Mouse (Mus musculus) midbrain, embryonic 11.5 days (tissue): ENCODE results near the gene Slamf8. TPM values are rescaled to one million over a fixed set of nuclear protein-coding genes. Genes with fewer than 3 reads are reported as not detected.

Experiments used
- ATAC-seq: fragments of 200-750 bp; cut with Nextera tagmentation; 2 replicates; pipeline ENCODE4 v1.8.0; 2017; ENCODE audit warnings: moderate TSS enrichment, moderate library complexity; ENCODE audit not compliant: low FRiP score
- DNase-seq: peaks from one replicate; pipeline ENCODE4 v3.0.0; 2015; ENCODE audit warnings: low spot score; ENCODE audit errors: missing footprints
- H3K27ac ChIP-seq: fragments of 300-500 bp; sonication (generic); 2 replicates; pipeline ENCODE4 v1.5.1; 2014; ENCODE audit warnings: low read depth, low read length
- H3K27me3 ChIP-seq: fragments of 300-500 bp; sonication (generic); 2 replicates; pipeline ENCODE4 v1.6.1; 2014; ENCODE audit warnings: mild to moderate bottlenecking, low read length, moderate library complexity, mixed read lengths; ENCODE audit not compliant: control insufficient read depth, insufficient read depth
- H3K36me3 ChIP-seq: fragments of 300-500 bp; sonication (generic); 2 replicates; pipeline ENCODE4 v1.6.1; 2014; ENCODE audit warnings: mild to moderate bottlenecking, low read length, moderate library complexity, mixed read lengths; ENCODE audit not compliant: control insufficient read depth, insufficient read depth
- H3K4me1 ChIP-seq: fragments of 300-500 bp; sonication (generic); 2 replicates; pipeline ENCODE4 v1.6.1; 2014; ENCODE audit warnings: low read length; ENCODE audit not compliant: control insufficient read depth, insufficient read depth
- H3K4me2 ChIP-seq: fragments of 300-500 bp; sonication (generic); 2 replicates; pipeline ENCODE4 v1.6.1; 2014; ENCODE audit warnings: mild to moderate bottlenecking, moderate library complexity
- H3K4me3 ChIP-seq: fragments of 300-500 bp; sonication (generic); 2 replicates; pipeline ENCODE4 v1.5.1; 2014; ENCODE audit warnings: low read depth, low read length
- H3K9ac ChIP-seq: fragments of 300-500 bp; sonication (generic); 2 replicates; pipeline ENCODE4 v1.6.1; 2014; ENCODE audit warnings: low read length
- H3K9me3 ChIP-seq: fragments of 300-500 bp; sonication (generic); 2 replicates; pipeline ENCODE4 v1.6.1; 2016; ENCODE audit warnings: low read length; ENCODE audit not compliant: control insufficient read depth
- WGBS: fragments of 180-500 bp; shearing (Covaris S2); extraction: QIAGEN DNeasy Blood & Tissue Kit; methylation state at CpG from one replicate; pipeline ENCODE4 v1.1.7; 2014; 5-methylcytosine and 5-hydroxymethylcytosine counted together
- polyA plus RNA-seq: library from polyadenylated mRNA; unstranded; fragments of >200 nt; fragmentation: Nextera tagmentation; extraction: Ambion mirVana; gene quantifications from 2 replicates; pipeline ENCODE4 v1.2.1, GENCODE M21; 2014

Slamf8 gene
- polyA plus RNA-seq, 1 experiment from 2014 or later = not detected

DNA sequence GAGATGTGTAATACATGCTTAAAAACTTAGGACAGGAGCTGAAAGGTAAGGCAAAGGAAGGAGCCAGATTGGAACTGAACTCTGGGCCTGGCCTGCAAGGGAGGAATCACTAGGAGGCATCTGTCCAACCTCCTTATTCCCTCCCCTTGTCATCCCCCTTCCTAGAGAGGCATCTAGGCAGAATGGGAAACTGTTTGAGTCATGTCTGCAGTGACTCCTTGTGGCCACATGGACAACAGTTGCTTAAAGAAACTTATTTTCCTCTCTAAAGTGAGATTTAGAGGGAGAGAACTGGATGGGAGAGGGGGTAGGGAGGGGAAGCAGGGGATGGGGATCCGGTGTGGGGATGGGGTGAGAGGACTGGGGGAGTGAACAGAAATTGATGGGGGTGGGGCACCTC, 22.4 kb upstream of the Slamf8 start:
- ATAC-seq (no peak), DNase-seq (peak; percentile 49)
- no peak overlapping the region for H3K9ac ChIP-seq
- H3K27me3 ChIP-seq = no peaks in the 10 kb centered on the region
- H3K9me3 ChIP-seq = no peaks in the 10 kb centered on the region
- no peaks in the 10 kb centered on the region for H3K36me3 ChIP-seq
- no peak overlapping the region for H3K4me3 ChIP-seq
- no peak overlapping the region for H3K27ac ChIP-seq
- H3K4me1 ChIP-seq = peaks cover 8% of the 10 kb centered on the region
- no peak overlapping the region for H3K4me2 ChIP-seq
- 31% methylated on average over 1 of the region's 1 CpGs for WGBS

DNA sequence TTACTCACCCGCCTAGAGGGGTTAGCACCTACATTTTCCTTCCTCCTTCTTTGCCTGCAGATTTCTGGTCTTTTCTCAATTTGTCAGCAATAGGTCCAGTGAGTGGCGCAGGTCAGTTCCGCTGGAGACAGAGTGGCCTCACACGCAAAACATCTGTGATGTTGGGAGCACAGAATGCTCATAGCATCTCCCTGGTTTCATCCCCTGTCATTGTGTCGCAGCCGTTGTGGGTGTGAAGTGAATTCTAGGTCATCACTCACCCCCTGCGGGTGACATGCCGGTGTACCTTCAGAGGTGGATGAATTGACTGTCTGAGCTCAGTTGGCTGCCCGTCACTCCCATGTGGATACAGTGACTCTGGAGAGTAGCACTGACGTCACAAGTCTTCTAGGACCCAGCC, 20.9 kb upstream of the Slamf8 start:
- no peak overlapping the region for H3K4me2 ChIP-seq
- DNase-seq (peak; percentile 69), ATAC-seq (no peak)
- H3K9me3 ChIP-seq = no peaks in the 10 kb centered on the region
- 89% methylated on average over 10 of the region's 10 CpGs for WGBS
- no peaks in the 10 kb centered on the region; the same call in 1 of the 2 replicates for H3K4me1 ChIP-seq
- no peaks in the 10 kb centered on the region for H3K36me3 ChIP-seq
- no peak overlapping the region for H3K27ac ChIP-seq
- no peak overlapping the region for H3K9ac ChIP-seq
- no peak overlapping the region for H3K4me3 ChIP-seq
- no peaks in the 10 kb centered on the region for H3K27me3 ChIP-seq

DNA sequence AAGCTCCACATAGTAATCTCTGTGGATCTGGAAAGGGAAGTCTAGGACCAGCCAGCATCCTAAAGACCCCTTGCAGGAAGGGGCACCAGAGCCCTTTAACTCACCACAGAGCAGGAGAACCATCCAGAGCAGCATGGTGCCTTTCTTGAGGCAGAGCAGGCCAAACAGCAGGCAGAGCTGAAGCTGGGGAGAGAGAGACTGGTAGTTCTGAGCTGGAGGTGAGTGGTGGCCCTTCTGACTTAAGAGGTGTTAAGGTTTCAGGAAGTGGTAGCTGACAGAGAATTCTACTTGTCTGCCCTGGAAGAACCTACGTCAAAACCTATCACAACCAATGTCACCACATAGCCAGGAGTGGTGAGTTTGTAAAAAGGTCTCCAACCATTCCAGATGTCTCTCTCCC, 12.0 kb upstream of the Slamf8 start, which contains the start of gene Fcrl6:
Gene Fcrl6 (minus strand): TSS at position 226 of the 400 bp plus-strand sequence.
- Histone ChIP-seq H3K4me1 (no peaks in the 10 kb centered on the region), H3K9ac (no peak within 1 kb of the TSS), H3K36me3 (no peaks in the 10 kb centered on the region), H3K4me3 (no peak within 1 kb of the TSS), H3K9me3 (no peaks in the 10 kb centered on the region), H3K27me3 (no peaks in the 10 kb centered on the region), H3K27ac (no peak within 1 kb of the TSS), H3K4me2 (no peak within 1 kb of the TSS)
- 85% methylated on average over 1 of the region's 1 CpGs for WGBS
- DNase-seq (no peak), ATAC-seq (no peak)

DNA sequence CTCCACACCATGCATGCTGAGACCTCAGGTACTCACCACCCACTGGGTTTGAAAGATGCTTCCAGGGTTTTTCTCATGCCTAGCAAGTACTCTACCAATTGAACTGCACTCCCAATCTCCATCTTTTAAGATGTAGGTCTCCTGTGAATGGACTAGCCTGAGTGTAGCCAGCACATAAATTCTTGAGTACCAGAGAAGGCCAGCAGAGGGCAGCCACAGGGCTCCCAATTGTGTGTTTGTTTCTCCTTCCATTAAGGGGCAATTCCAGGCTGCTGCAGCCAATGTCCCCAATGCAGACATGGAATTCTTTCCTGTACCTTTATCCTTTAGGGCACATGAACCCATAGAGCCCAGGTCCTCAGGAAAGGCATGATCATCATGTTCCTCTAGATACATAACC, 4.1 kb upstream of the Slamf8 start:
- no peak overlapping the region for H3K4me2 ChIP-seq
- H3K27me3 ChIP-seq = no peaks in the 10 kb centered on the region
- no peak overlapping the region for H3K27ac ChIP-seq
- H3K4me3 ChIP-seq = no peak overlapping the region
- ATAC-seq (peak; percentile 62), DNase-seq (peak; percentile 93)
- no peaks in the 10 kb centered on the region for H3K9me3 ChIP-seq
- no peaks in the 10 kb centered on the region for H3K36me3 ChIP-seq
- H3K4me1 ChIP-seq = no peaks in the 10 kb centered on the region
- H3K9ac ChIP-seq = no peak overlapping the region

DNA sequence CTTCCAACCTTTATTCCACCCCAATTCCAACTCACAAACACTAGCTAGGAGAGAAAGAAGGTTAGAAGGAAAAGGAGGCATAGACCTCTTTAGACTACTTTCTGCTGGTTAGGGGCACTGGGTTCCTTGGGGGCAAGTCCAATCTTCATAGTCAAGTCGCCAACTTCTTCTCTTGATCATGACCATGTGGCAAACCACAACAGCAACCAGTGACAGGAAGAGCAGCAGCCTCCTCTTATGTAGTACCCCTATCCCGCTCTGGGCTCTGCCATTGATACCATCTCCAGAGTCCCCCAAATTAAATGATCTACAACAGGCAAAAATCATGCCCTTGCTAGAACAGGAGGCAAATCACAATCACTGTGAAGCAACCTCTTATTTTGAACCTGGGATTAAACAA, 3.6 kb upstream of the Slamf8 start:
- no peak for ATAC-seq
- H3K9me3 ChIP-seq = no peaks in the 10 kb centered on the region
- 88% methylated on average over 2 of the region's 2 CpGs for WGBS
- H3K9ac ChIP-seq = no peak overlapping the region
- no peak overlapping the region for H3K4me2 ChIP-seq
- DNase-seq = no peak
- no peaks in the 10 kb centered on the region for H3K27me3 ChIP-seq
- H3K27ac ChIP-seq = no peak overlapping the region
- no peak overlapping the region for H3K4me3 ChIP-seq
- H3K36me3 ChIP-seq = no peaks in the 10 kb centered on the region
- no peaks in the 10 kb centered on the region for H3K4me1 ChIP-seq

DNA sequence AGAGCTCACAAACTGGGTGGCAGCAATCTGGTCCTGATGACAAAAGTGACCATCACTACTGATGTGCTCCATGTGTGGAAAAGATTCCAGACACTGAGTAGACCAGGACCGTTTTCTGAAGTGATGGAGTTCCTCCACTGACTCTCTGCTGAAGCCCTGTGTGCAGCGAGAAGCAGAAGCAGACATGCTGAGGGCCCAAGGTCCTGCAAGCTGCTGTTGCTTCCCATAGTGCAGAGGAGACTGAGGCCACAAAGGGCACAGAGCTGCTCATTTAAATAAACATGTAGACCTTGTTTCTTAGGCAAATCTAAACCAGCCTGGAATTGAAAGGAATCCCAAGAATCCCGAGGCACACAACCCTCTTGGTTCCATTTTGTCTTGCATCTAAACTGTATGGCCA, 3.0 kb upstream of the Slamf8 start:
- no peaks in the 10 kb centered on the region for H3K9me3 ChIP-seq
- no peak overlapping the region for H3K4me2 ChIP-seq
- WGBS = 71% methylated on average over 3 of the region's 3 CpGs
- no peak overlapping the region for H3K27ac ChIP-seq
- no peak for ATAC-seq
- no peaks in the 10 kb centered on the region for H3K36me3 ChIP-seq
- H3K9ac ChIP-seq = no peak overlapping the region
- no peak for DNase-seq
- H3K27me3 ChIP-seq = no peaks in the 10 kb centered on the region
- no peaks in the 10 kb centered on the region for H3K4me1 ChIP-seq
- no peak overlapping the region for H3K4me3 ChIP-seq

DNA sequence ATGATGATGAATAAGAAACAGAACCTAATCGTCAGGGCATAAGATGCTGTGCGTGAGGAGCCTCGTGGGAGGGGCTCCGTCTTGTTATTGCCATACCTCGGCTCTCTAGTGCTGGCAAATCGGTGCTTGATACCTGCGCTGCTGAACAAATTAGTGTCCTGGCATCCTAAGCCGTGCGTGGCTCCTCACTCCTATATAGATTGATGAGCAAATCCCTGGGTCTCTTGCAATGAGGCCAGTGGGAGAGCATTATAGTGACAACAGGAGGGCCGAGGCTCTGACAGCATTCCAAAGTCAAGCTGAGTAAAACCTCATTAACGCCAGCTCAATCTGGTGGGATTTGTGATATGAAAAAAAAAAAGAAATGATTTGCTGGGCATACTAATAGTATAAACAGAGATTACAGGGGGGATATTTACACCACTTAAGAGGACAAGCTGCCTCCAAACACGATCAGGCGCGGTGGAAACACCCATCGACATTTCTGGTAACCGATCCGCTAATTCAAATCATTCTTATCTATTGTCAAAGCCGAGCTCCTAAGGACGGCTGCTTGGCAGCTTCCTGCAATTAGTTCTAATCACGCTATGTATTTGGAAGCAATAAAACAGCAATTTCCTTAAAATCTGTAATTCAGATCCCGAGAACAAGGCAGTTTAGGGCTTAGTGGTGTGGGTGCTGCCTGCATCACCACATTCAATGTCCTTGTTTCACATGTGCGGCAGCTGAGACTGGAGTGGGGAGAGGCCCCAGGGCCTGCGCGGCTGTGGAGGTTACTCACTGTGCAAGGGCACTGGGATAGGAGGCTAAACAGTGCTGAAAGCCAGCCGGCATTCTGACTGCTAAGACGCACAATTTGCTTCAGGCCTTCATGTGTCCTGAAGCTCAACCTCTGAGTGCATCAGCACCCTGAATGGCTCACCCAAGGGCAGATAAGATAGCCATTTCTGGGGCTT, 4.5 kb downstream of the Slamf8 start:
- H3K4me2 ChIP-seq = no peak overlapping the region
- no peaks in the 10 kb centered on the region; the same call in 1 of the 2 replicates for H3K27me3 ChIP-seq
- peak overlapping the region; percentile 11; the same call in 1 of the 2 replicates for H3K9ac ChIP-seq
- 20% methylated on average over 26 of the region's 26 CpGs for WGBS
- H3K4me1 ChIP-seq = peaks cover 3% of the 10 kb centered on the region; the same call in 1 of the 2 replicates
- H3K36me3 ChIP-seq = no peaks in the 10 kb centered on the region
- no peaks in the 10 kb centered on the region for H3K9me3 ChIP-seq
- ATAC-seq (peak; percentile 65), DNase-seq (peak; percentile 90)
- no peak overlapping the region for H3K4me3 ChIP-seq
- no peak overlapping the region for H3K27ac ChIP-seq

DNA sequence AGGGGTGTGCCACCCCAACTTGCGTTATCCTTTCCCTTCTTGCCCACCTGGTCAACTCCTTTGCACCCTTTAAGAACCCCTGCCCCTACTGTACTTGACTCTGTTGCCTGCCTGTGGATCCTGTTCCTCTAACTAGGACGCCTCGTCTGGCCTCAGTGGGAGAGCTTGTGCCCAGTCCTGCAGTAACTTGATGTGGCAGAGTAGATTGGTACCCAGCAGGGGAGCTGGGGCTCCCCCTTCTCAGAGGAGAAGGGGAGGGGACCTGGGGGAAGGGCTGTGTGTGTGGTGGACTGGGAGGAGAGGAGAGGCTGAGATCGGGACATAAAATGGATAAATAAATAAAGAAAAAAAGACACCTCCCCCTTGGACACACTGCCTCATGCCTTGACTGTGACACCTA, 5.3 kb downstream of the Slamf8 start:
- Histone ChIP-seq H3K4me1 (peaks cover 3% of the 10 kb centered on the region; the same call in 1 of the 2 replicates), H3K36me3 (no peaks in the 10 kb centered on the region), H3K9ac (no peak overlapping the region), H3K9me3 (no peaks in the 10 kb centered on the region), H3K4me2 (no peak overlapping the region), H3K4me3 (no peak overlapping the region), H3K27ac (no peak overlapping the region), H3K27me3 (no peaks in the 10 kb centered on the region; the same call in 1 of the 2 replicates)
- 52% methylated on average over 4 of the region's 4 CpGs for WGBS
- DNase-seq (no peak), ATAC-seq (no peak)

DNA sequence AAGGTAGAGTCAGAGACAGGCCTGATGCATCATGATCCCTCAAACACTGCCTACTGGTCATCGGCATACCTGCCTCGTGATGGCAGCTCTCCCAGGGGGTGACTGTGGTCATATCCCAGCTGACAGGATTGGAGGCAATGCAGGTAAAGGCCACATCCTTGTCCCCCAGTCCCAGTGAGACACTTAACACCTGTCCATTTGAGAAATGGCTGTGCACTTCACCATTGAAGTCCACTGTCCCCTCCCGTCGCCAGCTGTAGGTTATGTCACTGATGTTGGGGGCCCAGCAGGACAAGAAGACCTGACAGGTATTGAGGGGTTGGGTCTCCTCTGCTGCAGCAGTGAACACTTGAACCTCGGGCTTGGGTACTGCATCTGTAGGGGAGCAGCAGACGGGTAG, 6.1 kb downstream of the Slamf8 start:
- Histone ChIP-seq H3K4me1 (peaks cover 3% of the 10 kb centered on the region; the same call in 1 of the 2 replicates), H3K27me3 (no peaks in the 10 kb centered on the region; the same call in 1 of the 2 replicates), H3K9ac (no peak overlapping the region), H3K4me3 (no peak overlapping the region), H3K27ac (no peak overlapping the region), H3K4me2 (no peak overlapping the region), H3K36me3 (no peaks in the 10 kb centered on the region), H3K9me3 (no peaks in the 10 kb centered on the region)
- WGBS = 87% methylated on average over 6 of the region's 6 CpGs
- no peak for DNase-seq
- ATAC-seq = no peak
